Mouse (Mus musculus): ENCODE results near the gene Tcf25.

- TF ChIP-seq CTCF (IDR thresholded peaks at IDR 0.05; ENCODE audit: insufficient read depth, low read depth, low read length) (no peak), POLR2A (IDR thresholded peaks at IDR 0.05; ENCODE audit: insufficient read depth, low read depth, low read length) (no peak)
Measured at GRCm38 (mm10) chr8:123431616-123432365, 58.2 kb downstream of the Tcf25 start.

Measured in olfactory bulb, adult 2 months (tissue).